Mouse (Mus musculus): Measurements from ENCODE around the gene Tspyl2. TPM values are rescaled to one million over a fixed set of nuclear protein-coding genes. Genes with fewer than 3 reads are reported as not detected.

Tspyl2 gene
- 39.9 and 40.2 TPM in 2 replicates for polyA plus RNA-seq (2014; fragmentation: Nextera tagmentation; extraction: Ambion mirVana)

DNA sequence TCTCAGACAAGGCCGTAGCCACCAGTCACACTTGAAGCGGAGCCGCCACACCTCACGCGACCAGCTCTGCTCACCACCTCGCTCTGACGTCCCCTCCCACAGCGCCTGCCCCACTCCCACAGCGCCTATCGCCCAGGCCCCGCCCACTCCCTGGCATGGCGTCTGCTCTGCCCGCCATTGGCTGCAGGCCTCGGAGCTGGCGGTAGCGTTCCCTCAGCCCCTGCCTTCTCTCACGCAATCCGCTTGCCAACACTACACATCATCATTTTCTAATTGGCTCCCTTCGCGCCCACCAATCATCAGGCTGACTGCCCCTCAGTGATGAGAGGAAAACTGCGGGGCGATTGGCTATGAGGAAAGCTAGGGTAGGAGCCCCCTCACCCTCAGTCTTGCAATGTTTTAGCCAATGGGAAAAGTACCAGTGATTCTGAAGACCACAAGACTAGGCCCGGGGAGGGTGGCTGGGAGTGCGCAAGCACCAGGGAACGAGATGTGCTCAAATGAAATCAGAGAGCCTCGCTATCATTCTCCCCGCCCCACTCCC, at the start of gene Tspyl2:
Gene Tspyl2, minus strand, starts transcription at position 68 of the 544 bp plus-strand sequence.
- Histone ChIP-seq H3K4me3 (replicated peaks; ENCODE audit: low read length) (peak within 1 kb of the TSS; percentile 70), H3K27ac (peak within 1 kb of the TSS; percentile 92), H3K9ac (peak within 1 kb of the TSS; percentile 79), H3K9me3 (ENCODE audit: control insufficient read depth, low read length) (no peaks in the 10 kb centered on the region), H3K4me2 (replicated peaks) (peak within 1 kb of the TSS; percentile 67), H3K27me3 (ENCODE audit: control insufficient read depth, insufficient read depth, low read length) (peaks cover 95% of the 10 kb centered on the region), H3K36me3 (replicated peaks; ENCODE audit: control insufficient read depth, insufficient read depth) (peaks cover 35% of the 10 kb centered on the region), H3K4me1 (replicated peaks; ENCODE audit: control insufficient read depth, insufficient read depth, low read length) (peaks cover 21% of the 10 kb centered on the region)
- 11% methylated on average over 25 of the region's 27 CpGs for WGBS
- peak; percentile 85 for DNase-seq (ENCODE audit: low spot score)
- peak; percentile 97 for ATAC-seq (ENCODE audit: low FRiP score)

DNA sequence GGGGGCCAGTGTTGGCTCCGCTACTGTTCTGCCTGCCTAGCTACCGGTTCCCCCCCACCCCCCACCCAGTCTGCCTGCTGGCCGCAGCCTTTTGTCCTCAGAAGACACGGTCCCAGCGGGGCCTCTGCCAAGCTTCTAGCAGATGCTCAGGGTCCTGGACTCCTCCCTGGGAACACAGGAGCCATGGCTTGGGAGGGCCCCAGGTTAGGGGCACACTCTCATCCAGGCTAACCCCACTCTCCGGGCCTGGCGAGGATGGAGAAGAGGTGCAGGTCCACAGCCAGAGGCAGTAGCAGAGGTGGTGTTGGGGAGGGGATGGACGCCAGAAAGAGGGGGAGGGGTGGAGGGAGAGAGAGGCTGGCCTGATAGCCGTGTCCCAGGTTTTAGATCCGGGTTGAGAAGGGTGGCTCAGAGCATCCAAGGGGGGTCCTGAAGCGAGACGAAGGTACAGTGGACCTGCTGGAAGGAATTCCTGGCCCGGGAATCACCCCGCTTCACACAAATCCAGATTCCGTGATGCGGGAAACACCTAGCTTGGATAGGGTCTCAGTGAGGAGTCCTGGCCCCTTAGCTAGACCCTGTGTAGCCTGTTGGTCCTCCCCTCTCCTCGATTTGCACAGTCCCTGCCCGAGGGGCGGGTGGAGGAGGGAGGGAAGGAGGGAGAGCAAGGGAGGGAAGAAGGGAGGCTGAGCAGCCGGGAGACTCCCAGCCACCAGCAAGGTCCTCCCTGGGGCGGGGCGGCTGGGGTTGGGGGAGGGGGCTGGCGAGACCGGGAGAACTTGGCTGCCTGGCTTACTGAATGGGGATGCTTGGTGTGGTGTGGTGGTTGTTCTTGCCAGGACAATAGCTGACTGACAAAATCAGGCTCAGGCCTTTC, 26.4 kb upstream of the Tspyl2 start, which contains the start of gene Gpr173:
Gene Gpr173, minus strand, starts transcription at position 308 of the 877 bp plus-strand sequence.
- Histone ChIP-seq H3K27me3 (ENCODE audit: control insufficient read depth, insufficient read depth, low read length) (peaks cover 70% of the 10 kb centered on the region), H3K9ac (peak within 1 kb of the TSS; percentile 69), H3K4me2 (replicated peaks) (peak within 1 kb of the TSS; percentile 69), H3K36me3 (replicated peaks; ENCODE audit: control insufficient read depth, insufficient read depth) (no peaks in the 10 kb centered on the region), H3K9me3 (ENCODE audit: control insufficient read depth, low read length) (no peaks in the 10 kb centered on the region), H3K4me3 (replicated peaks; ENCODE audit: low read length) (peak within 1 kb of the TSS; percentile 50), H3K4me1 (replicated peaks; ENCODE audit: control insufficient read depth, insufficient read depth, low read length) (peaks cover 20% of the 10 kb centered on the region), H3K27ac (peak within 1 kb of the TSS; percentile 86)
- DNase-seq (ENCODE audit: low spot score), result peak; percentile 60
- peak; percentile 95 for ATAC-seq (ENCODE audit: low FRiP score)
- 17% methylated on average over 21 of the region's 24 CpGs for WGBS

DNA sequence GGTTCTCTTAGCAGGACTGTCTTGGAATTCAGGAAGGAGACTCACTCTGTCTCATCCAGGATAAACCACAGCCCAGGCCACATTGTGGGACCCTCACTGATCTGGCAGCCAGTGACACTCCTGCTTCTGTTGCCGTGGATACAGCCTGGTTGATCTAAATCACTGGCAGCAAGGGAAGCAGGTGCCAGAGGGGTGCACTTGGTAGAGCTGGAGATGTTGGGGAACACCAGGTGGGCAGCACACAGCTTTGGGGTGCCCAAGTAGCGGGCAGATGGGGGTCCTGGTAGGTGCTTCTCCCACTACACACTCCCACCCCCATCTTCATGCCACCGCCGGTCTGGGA, 25.8 kb upstream of the Tspyl2 start:
- peak overlapping the region; percentile 86 for H3K27ac ChIP-seq
- H3K9me3 ChIP-seq (ENCODE audit: control insufficient read depth, low read length), result no peaks in the 10 kb centered on the region
- peaks cover 20% of the 10 kb centered on the region for H3K4me1 ChIP-seq (replicated peaks; ENCODE audit: control insufficient read depth, insufficient read depth, low read length)
- peak overlapping the region; percentile 50 for H3K4me3 ChIP-seq (replicated peaks; ENCODE audit: low read length)
- peaks cover 74% of the 10 kb centered on the region for H3K27me3 ChIP-seq (ENCODE audit: control insufficient read depth, insufficient read depth, low read length)
- WGBS, result 33% methylated on average over 3 of the region's 4 CpGs
- DNase-seq (ENCODE audit: low spot score) (peak; percentile 28), ATAC-seq (ENCODE audit: low FRiP score) (peak; percentile 39)
- H3K36me3 ChIP-seq (replicated peaks; ENCODE audit: control insufficient read depth, insufficient read depth), result no peaks in the 10 kb centered on the region
- peak overlapping the region; percentile 69 for H3K4me2 ChIP-seq (replicated peaks)
- peak overlapping the region; percentile 69 for H3K9ac ChIP-seq

DNA sequence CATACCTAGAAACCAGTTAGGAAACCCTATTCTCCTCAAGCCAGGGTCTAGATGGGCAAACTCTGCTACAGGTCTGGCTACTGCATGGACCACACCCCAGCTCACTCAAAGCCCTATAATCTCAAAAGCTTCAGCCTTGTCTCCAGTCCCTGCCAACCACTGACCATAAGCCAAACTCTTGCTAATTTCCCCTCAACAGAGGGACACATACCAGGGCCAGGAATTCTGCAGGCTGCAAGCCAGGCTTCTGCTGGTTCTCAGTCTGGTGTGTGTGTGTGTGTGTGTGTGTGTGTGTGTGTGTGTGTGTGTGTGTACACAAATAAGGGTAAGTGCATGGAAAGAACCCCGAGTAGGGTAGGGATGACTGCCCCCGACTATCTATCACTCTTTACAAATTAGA, 24.2 kb upstream of the Tspyl2 start:
- H3K9ac ChIP-seq, result peak overlapping the region; percentile 69
- 82% methylated on average over 2 of the region's 2 CpGs for WGBS

DNA sequence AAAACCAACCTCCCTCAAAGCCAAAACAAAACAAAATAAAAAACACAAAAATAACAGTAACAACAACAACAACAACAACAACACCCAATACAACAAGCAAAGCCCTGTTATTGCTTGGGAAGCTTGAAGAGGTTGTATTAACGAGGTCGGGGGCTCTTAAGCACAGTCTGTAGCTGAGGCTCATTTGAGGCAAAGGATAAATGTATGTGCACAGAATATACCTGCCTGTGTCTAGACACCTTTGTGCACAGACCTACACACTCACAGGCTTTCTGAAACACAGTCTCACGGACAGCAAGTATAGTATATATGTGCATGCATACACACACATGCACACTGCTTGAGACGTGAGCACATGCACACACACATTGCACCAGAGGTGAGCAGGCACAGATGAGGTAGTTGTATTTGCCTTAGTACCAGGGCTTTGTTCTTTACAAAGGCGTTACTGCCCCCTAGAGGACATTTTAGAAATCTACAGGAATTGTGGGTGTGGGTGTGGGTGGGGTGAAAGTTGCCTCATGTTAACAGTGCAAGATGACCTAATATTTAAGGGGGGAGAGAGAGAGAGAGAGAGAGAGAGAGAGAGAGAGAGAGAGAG, 10.4 kb upstream of the Tspyl2 start:
- 23% methylated on average over 5 of the region's 5 CpGs for WGBS
- peaks cover 58% of the 10 kb centered on the region for H3K27me3 ChIP-seq (ENCODE audit: control insufficient read depth, insufficient read depth, low read length)
- ATAC-seq (ENCODE audit: low FRiP score), result peak; percentile 84
- H3K36me3 ChIP-seq (replicated peaks; ENCODE audit: control insufficient read depth, insufficient read depth), result no peaks in the 10 kb centered on the region
- H3K4me1 ChIP-seq (replicated peaks; ENCODE audit: control insufficient read depth, insufficient read depth, low read length), result no peaks in the 10 kb centered on the region
- no peak overlapping the region for H3K4me2 ChIP-seq (replicated peaks)
- H3K9me3 ChIP-seq (ENCODE audit: control insufficient read depth, low read length), result no peaks in the 10 kb centered on the region
- peak; percentile 72 for DNase-seq (ENCODE audit: low spot score)
- H3K9ac ChIP-seq, result no peak overlapping the region
- no peak overlapping the region for H3K4me3 ChIP-seq (replicated peaks; ENCODE audit: low read length)
- H3K27ac ChIP-seq, result no peak overlapping the region

More for the DNA sequence above, 24.2 kb upstream of the Tspyl2 start:
- Histone ChIP-seq H3K36me3 (replicated peaks; ENCODE audit: control insufficient read depth, insufficient read depth) (no peaks in the 10 kb centered on the region), H3K27ac (no peak overlapping the region), H3K9me3 (ENCODE audit: control insufficient read depth, low read length) (no peaks in the 10 kb centered on the region), H3K4me2 (replicated peaks) (peak overlapping the region; percentile 69), H3K4me3 (replicated peaks; ENCODE audit: low read length) (peak overlapping the region; percentile 50), H3K4me1 (replicated peaks; ENCODE audit: control insufficient read depth, insufficient read depth, low read length) (peaks cover 20% of the 10 kb centered on the region), H3K27me3 (ENCODE audit: control insufficient read depth, insufficient read depth, low read length) (peaks cover 88% of the 10 kb centered on the region)
- ATAC-seq (ENCODE audit: low FRiP score), result no peak
- DNase-seq (ENCODE audit: low spot score), result no peak

DNA sequence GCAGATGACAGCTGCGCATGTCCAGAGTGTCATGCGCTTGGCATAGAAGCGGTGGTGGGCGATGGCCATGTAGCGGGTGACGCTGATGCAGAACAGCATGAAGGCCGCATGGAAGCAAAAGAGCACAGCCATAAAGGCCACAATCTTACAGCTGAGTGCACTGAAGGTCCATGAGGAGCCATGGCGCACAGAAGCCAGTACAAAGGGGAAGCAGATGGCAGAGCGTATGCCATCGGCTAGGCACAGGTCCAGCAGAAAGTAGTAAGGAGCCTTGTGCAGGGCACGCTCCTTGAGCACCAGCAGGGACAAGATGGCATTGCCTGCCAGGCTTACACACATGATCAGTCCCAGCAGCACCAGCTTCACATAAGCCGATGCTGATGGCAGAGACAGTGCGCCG, 4.8 kb upstream of the Tspyl2 start:
- 95% methylated on average over 14 of the region's 14 CpGs for WGBS
- Histone ChIP-seq H3K4me1 (replicated peaks; ENCODE audit: control insufficient read depth, insufficient read depth, low read length) (no peaks in the 10 kb centered on the region), H3K27ac (no peak overlapping the region), H3K4me3 (replicated peaks; ENCODE audit: low read length) (no peak overlapping the region), H3K4me2 (replicated peaks) (no peak overlapping the region), H3K36me3 (replicated peaks; ENCODE audit: control insufficient read depth, insufficient read depth) (peaks cover 6% of the 10 kb centered on the region; the same call in 1 of the 2 replicates), H3K9ac (no peak overlapping the region), H3K9me3 (ENCODE audit: control insufficient read depth, low read length) (no peaks in the 10 kb centered on the region), H3K27me3 (ENCODE audit: control insufficient read depth, insufficient read depth, low read length) (peaks cover 83% of the 10 kb centered on the region)
- ATAC-seq (ENCODE audit: low FRiP score), result no peak
- DNase-seq (ENCODE audit: low spot score), result no peak

DNA sequence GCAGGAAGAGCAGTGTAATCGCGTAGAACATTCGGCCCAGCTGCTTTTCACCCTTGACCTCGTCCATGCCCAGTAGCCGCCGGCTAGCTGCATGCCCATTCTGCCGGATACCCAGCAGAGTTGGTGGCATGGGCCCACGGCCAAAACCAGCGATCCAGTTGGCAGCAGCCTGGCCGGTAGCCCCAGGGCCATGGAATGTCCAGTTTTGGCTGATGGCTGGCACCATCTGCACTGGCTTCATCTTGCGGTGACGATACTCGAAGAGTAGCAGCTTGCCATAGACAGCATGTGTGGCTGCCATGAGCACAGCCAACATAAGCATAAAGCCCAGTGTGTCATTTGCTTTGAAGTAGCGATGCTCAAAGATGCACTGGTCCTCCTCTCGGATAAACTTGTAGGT, 4.4 kb upstream of the Tspyl2 start:
- no peak overlapping the region for H3K27ac ChIP-seq
- WGBS, result 90% methylated on average over 15 of the region's 15 CpGs

DNA sequence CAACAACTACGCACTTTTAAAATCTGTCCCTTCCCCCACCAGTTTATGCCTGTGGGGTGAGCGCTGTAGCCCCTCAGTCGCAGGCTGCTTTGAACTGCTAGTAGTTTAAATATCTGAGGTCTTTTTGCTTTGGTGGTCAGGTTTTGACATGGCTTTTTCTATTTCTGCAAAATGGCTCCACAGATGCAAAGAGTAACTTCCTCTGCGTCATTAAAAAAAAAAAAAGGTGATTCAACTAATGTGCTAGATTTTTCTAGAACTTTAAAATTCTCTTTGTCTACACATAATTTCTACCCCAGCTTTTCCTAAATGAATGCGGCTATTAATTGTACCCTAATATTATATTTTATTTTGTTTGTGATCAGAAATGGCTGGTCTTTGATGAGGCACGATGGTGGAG, 678 bp upstream of the Tspyl2 start:
- no peak for DNase-seq (ENCODE audit: low spot score)
- no peaks in the 10 kb centered on the region for H3K9me3 ChIP-seq (ENCODE audit: control insufficient read depth, low read length)
- H3K4me3 ChIP-seq (replicated peaks; ENCODE audit: low read length), result peak overlapping the region; percentile 70
- WGBS, result 27% methylated on average over 6 of the region's 6 CpGs
- ATAC-seq (ENCODE audit: low FRiP score), result no peak
- peak overlapping the region; percentile 49 for H3K9ac ChIP-seq
- peaks cover 16% of the 10 kb centered on the region for H3K4me1 ChIP-seq (replicated peaks; ENCODE audit: control insufficient read depth, insufficient read depth, low read length)
- peak overlapping the region; percentile 67 for H3K4me2 ChIP-seq (replicated peaks)
- H3K27ac ChIP-seq, result peak overlapping the region; percentile 82
- H3K36me3 ChIP-seq (replicated peaks; ENCODE audit: control insufficient read depth, insufficient read depth), result peaks cover 32% of the 10 kb centered on the region
- H3K27me3 ChIP-seq (ENCODE audit: control insufficient read depth, insufficient read depth, low read length), result peaks cover 95% of the 10 kb centered on the region

More for the DNA sequence above, 4.4 kb upstream of the Tspyl2 start:
- Histone ChIP-seq H3K36me3 (replicated peaks; ENCODE audit: control insufficient read depth, insufficient read depth) (peaks cover 6% of the 10 kb centered on the region; the same call in 1 of the 2 replicates), H3K9ac (no peak overlapping the region), H3K4me2 (replicated peaks) (no peak overlapping the region), H3K4me3 (replicated peaks; ENCODE audit: low read length) (no peak overlapping the region), H3K9me3 (ENCODE audit: control insufficient read depth, low read length) (no peaks in the 10 kb centered on the region), H3K27me3 (ENCODE audit: control insufficient read depth, insufficient read depth, low read length) (peaks cover 88% of the 10 kb centered on the region), H3K4me1 (replicated peaks; ENCODE audit: control insufficient read depth, insufficient read depth, low read length) (no peaks in the 10 kb centered on the region)
- no peak for ATAC-seq (ENCODE audit: low FRiP score)
- DNase-seq (ENCODE audit: low spot score), result no peak

DNA sequence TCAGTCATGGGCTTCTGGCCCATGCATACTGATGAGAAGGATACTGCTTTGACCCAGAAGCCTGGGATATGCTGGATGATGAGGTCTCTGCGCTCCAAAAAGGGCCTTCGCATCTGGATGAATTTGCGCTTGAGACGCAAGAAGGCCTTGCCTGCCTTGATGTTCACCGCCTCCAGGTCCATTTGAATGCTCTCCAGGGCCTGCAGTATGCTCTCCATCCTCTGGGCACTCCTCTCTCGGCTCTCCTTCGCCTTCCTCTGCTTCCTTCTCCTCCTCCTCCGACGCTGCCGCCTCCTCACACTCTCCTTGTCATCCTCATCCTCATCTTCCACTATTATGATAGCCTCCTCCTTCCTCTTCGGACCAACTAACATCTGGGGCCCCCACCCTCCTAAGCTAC, 729 bp downstream of the Tspyl2 start:
- Histone ChIP-seq H3K4me3 (replicated peaks; ENCODE audit: low read length) (peak overlapping the region; percentile 70), H3K27ac (peak overlapping the region; percentile 92), H3K4me1 (replicated peaks; ENCODE audit: control insufficient read depth, insufficient read depth, low read length) (peaks cover 23% of the 10 kb centered on the region), H3K27me3 (ENCODE audit: control insufficient read depth, insufficient read depth, low read length) (peaks cover 95% of the 10 kb centered on the region), H3K36me3 (replicated peaks; ENCODE audit: control insufficient read depth, insufficient read depth) (peaks cover 35% of the 10 kb centered on the region), H3K4me2 (replicated peaks) (peak overlapping the region; percentile 67), H3K9ac (peak overlapping the region; percentile 79), H3K9me3 (ENCODE audit: control insufficient read depth, low read length) (no peaks in the 10 kb centered on the region)
- no peak for ATAC-seq (ENCODE audit: low FRiP score)
- 34% methylated on average over 11 of the region's 11 CpGs for WGBS
- peak; percentile 34 for DNase-seq (ENCODE audit: low spot score)

Measured in hindbrain, embryonic 14.5 days (tissue).